Mouse (Mus musculus): Measurements from ENCODE around the gene Slc25a22.

Gene Slc25a22

GRCm38 (mm10) chr7:141472226-141472625 is 34.5 kb upstream of the Slc25a22 start:
- no peak for DNase-seq (ENCODE audit: low read depth, low spot score)

- DNase-seq (ENCODE audit: low read depth, low spot score), result no peak
Observed at GRCm38 (mm10) chr7:141471236-141471635, 33.5 kb upstream of the Slc25a22 start.

- DNase-seq (ENCODE audit: low read depth, low spot score), result no peak
Observed at GRCm38 (mm10) chr7:141470637-141470944, 32.9 kb upstream of the Slc25a22 start.

DNA sequence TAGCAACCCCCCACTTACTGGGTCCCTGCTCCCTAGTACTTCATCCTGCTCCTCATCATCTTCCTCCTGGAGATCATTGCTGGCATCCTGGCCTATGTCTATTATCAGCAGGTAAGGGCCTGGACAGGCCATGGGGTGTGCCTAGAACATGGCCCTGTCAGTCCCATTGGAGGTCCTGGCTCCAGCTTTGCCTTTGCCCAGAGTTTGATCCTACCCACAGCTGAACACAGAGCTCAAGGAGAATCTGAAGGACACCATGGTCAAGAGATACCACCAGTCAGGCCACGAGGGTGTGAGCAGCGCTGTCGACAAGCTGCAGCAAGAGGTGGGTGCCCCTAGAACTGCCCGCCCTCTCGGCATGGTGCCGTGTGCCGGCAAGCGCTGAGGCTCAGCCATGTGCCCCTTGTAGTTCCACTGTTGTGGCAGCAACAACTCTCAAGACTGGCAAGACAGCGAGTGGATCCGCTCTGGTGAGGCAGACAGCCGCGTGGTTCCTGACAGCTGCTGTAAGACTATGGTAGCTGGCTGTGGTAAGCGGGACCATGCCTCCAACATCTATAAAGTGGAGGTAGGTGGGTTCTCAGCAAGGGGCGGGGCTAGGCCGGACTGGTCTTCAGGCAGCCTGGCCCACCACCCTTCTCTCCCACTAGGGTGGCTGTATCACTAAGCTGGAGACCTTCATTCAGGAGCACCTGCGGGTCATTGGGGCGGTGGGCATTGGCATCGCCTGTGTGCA is 32.4 kb upstream of the Slc25a22 start:
- DNase-seq (ENCODE audit: low read depth, low spot score), result no peak

- DNase-seq (ENCODE audit: low read depth, low spot score), result no peak
Observed at GRCm38 (mm10) chr7:141469352-141469751, 31.7 kb upstream of the Slc25a22 start.

- no peak for DNase-seq (ENCODE audit: low read depth, low spot score)
Observed at GRCm38 (mm10) chr7:141468522-141469211, 31.0 kb upstream of the Slc25a22 start.

DNA sequence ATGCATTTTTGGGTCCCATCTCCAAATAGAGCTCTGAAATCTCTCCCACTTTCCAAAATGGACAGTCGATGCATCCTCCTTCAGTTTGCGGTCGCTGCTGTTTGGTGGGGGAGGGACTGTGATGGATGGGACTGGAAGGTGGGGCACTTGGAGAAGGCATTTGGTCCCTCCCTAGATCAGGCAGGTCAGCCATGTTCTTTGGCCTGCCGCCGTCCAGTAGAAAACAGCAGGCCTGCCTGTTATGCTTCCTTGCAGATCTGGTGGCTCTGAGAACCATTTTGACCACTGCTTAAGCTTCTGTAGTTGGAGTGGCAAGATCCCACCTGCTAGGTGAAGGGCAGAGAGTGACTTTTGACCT is 30.5 kb upstream of the Slc25a22 start:
- DNase-seq (ENCODE audit: low read depth, low spot score), result no peak

DNA sequence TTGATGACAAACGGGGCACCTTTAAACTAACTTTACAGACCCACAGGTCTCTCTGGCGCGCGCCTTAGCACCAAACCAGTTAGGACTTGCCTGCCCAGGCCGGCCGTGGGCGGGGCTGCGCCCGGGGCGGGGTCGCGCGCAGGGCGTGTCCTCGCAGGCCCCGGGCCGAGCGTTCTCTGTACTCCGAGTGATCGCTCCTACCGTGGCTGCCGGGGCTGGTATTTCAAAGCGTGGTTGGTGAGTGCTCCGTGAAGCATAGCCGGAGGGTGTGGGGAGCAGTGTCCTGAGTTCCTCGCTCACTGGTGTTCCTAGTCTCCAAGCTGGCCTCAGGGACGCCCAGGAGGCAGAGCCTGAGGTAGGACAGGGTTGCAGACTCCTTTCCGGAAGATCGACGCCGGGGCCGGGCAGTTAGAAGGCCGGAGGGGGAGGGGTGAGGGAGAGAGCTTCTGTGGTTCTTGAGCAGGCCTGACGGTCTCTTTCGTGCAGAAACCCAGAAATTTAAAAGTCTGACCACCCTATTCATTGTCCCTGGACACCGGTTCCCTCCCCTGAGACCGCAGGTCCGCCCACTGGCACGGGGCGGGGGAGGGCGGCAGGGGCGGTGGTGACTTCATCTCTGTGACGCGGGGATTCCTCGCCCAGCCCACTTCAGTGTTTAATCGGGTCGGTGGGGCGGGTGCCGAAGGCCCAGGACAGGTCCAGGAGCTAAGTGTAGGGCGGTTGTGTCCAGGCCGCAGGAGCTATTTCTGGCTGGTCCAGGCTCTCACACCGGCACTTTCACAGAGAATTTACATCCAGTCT is 29.7 kb upstream of the Slc25a22 start, which contains the start of gene Cd151:
TSS of gene Cd151 (plus strand) at position 163 of the 801 bp plus-strand sequence.
- no peak for DNase-seq (ENCODE audit: low read depth, low spot score)

GRCm38 (mm10) chr7:141466607-141467148 is 29.0 kb upstream of the Slc25a22 start:
- DNase-seq (ENCODE audit: low read depth, low spot score), result no peak

DNA sequence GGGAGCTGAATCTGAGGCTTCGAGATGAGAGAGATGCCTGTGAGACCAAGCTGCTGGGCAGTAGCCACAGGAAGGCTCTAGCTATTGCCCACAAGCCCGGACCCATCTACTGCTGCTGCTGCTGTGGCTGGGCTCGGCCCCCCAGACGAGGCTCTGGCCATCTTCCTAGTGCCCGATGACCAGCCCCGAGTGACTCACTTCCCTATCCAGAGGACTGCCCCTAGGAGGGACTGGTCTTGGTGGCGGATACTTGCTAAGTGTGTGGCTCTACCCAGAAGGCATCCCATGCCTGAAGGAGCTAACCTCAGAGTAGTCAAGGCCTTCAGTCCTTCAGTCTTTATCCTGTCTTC is 28.3 kb upstream of the Slc25a22 start:
- no peak for DNase-seq (ENCODE audit: low read depth, low spot score)

- no peak for DNase-seq (ENCODE audit: low read depth, low spot score)
Observed at GRCm38 (mm10) chr7:141465388-141466044, 27.8 kb upstream of the Slc25a22 start.

DNA sequence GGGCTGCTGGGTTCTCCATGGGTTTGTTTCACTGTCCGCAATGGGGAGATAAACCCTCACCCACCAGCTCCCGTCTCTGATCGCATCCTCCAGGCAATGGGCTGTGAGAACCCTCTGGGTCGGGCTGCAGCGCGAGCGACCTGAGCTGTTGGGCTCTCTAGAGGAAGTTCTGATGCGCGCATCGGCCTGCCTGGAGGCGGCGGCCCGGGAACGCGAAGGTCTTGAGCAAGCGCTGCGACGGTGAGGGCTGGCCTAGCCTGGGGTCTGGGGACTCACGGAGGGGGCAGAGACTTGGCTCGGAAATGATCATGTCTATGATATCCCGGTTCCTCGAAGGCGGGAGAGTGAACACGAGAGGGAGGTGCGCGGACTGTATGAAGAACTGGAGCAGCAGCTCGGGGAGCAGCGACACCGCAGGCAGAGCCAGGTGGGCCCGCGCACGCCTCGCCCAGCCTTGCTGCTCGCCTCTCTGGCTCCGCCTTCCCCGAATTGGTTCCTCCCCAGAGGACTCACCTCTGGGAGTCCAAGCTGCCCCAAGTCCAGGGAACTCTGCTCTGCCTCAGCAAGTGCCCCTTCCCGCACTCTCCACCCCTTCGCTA is 27.0 kb upstream of the Slc25a22 start:
- DNase-seq (ENCODE audit: low read depth, low spot score), result no peak

- no peak for DNase-seq (ENCODE audit: low read depth, low spot score)
Observed at GRCm38 (mm10) chr7:141463824-141464602, 26.3 kb upstream of the Slc25a22 start.

DNA sequence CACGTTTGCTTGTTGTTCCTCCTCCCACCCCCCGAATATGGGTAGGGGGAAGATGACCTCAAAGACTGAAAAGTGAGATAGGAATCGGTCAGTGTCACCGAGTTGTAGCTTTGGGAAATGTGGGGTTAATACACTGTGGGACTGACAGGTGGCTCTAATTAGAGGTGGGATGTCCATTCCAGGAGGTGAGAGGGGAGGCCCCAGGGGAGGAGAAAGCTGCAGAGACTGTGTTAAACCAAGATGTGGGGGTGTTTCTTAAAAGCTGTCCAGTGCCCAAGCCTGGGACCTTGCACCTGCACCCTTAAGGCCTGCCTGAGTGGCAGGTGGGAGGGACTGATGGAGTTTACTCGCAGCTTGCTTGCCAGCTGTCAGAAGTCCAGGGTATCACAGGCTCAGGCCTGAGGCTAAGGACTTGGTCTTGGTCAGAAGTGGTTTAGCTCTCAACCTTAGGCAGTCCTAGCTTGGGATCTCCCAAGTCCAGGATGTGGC is 24.7 kb upstream of the Slc25a22 start:
- DNase-seq (ENCODE audit: low read depth, low spot score), result no peak

DNA sequence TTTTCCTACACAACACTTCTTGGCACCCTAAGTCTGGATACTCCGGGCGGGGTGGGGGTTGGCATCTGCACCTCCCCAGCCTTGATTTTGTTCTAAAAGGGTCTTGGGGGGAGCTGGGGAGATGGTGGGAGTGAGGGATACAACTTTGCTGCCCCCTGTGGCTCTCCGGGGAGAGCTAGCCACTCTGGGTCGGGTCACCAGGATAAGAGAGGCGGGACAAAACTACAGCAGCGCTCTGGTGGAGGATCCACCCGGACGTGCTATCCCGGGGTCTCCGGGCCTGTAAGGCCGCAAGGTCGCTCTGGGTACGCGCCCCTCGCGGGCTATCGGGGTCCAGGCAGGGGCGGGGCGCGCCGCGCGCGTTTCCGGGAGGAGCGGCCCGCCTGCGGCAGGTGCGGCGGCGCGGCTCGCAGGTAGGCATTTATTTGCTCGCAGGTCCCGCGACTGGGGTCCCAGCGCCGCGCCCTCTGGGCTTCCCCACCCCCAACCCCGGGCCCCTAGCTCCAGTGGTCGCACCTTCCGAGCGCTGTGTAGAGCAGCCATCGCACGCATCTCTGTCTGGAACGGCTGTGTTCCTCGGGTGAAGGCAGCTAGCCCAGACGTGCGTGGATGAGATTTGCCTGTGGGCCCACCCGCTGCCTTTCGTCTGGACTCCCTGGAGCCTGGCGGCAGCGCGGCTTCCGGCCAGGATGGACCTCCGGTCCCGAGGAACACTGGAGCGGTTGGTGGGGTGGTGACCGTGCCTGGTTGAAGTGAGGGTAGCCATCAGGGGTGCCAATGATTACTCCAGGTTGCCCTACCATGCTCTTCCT is 24.0 kb upstream of the Slc25a22 start:
- no peak for DNase-seq (ENCODE audit: low read depth, low spot score)

- DNase-seq (ENCODE audit: low read depth, low spot score), result no peak
Observed at GRCm38 (mm10) chr7:141460391-141461113, 22.9 kb upstream of the Slc25a22 start, which contains the start of gene Cracr2b. Gene Cracr2b (plus strand): TSS chr7:141461094.

- no peak for DNase-seq (ENCODE audit: low read depth, low spot score)
Observed at GRCm38 (mm10) chr7:141460001-141460390, 22.3 kb upstream of the Slc25a22 start.

DNA sequence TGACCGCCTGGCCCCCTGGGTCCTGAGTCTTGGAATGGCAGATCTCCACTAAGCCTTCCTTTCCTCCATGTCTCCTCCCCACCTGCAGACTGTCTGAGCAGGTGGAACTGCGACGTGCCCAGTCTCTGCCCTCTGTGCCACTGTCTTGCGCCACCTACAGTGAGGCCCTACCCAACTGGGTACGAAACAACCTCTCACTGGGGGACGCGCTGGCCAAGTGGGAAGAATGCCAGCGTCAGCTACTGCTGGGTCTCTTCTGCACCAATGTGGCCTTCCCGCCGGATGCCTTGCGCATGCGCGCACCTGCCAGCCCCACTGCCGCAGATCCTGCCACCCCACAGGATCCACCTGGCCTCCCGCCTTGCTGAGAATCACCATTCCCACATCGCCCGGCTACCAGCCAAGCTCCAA is 21.6 kb upstream of the Slc25a22 start:
- DNase-seq (ENCODE audit: low read depth, low spot score), result no peak

DNA sequence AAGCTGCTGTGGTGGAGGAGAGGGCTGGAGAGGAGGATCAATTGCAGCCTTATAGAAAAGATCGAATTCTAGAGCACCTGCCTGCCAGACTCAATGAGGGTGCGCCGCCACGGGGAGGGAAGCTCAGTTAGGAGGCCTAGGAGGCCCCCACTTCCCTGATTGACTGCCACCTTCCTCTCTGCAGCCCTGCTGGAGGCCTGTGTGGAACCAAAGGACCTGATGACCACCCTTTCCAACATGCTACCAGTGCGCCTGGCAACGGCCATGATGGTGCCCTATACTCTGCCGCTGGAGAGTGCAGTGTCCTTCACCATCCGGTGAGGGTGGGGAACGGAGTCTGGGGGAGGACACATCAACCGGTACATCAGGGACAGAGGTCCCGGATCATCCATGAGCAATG is 21.0 kb upstream of the Slc25a22 start:
- no peak for DNase-seq (ENCODE audit: low read depth, low spot score)
